8 mouse cellular contexts compared by ENCODE assay signal in genomic region chr3:87174769-87175437, GRCm38 (mm10). TPM values are rescaled to one million over a fixed set of nuclear protein-coding genes. Genes with fewer than 3 reads are reported as not detected.
DNase-seq lines count a peak whose midpoint lies in the region; ATAC-seq lines count a peak whose summit lies in the region.

No protein-coding gene starts in this region.

- 3% methylated on average over 25 of the region's 25 CpGs for WGBS in kidney, embryonic 16.5 days
- 2% methylated on average over 25 of the region's 25 CpGs for WGBS in embryonic facial prominence, embryonic 10.5 days
- WGBS in hindbrain, embryonic 15.5 days: 2% methylated on average over 19 of the region's 25 CpGs
- WGBS in midbrain, embryonic 16.5 days: 2% methylated on average over 23 of the region's 25 CpGs

- peak overlapping the region; percentile 64 for H3K4me3 ChIP-seq in kidney, embryonic 16.5 days (ENCODE audit: low read length)
- peak overlapping the region; percentile 85 for H3K4me3 ChIP-seq in embryonic facial prominence, embryonic 10.5 days
- peak overlapping the region; percentile 55 for H3K4me3 ChIP-seq in hindbrain, embryonic 15.5 days
- peak overlapping the region; percentile 64 for H3K4me3 ChIP-seq in midbrain, embryonic 16.5 days (ENCODE audit: low read depth, low read length)

- no peaks in the 10 kb centered on the region for H3K27me3 ChIP-seq in kidney, embryonic 16.5 days (ENCODE audit: insufficient read depth, low read length)
- H3K27me3 ChIP-seq in embryonic facial prominence, embryonic 10.5 days (replicated peaks; ENCODE audit: low read depth, poor library complexity, severe bottlenecking): no peaks in the 10 kb centered on the region
- no peaks in the 10 kb centered on the region for H3K27me3 ChIP-seq in hindbrain, embryonic 15.5 days
- H3K27me3 ChIP-seq in midbrain, embryonic 16.5 days (ENCODE audit: control insufficient read depth, insufficient read depth, low read depth, low read length): peaks cover 2% of the 10 kb centered on the region; the same call in 1 of the 2 replicates

- no peaks in the 10 kb centered on the region for H3K36me3 ChIP-seq in kidney, embryonic 16.5 days (ENCODE audit: insufficient read depth, low read length)
- H3K36me3 ChIP-seq in embryonic facial prominence, embryonic 10.5 days (replicated peaks): peaks cover 7% of the 10 kb centered on the region; the same call in 1 of the 2 replicates
- no peaks in the 10 kb centered on the region for H3K36me3 ChIP-seq in hindbrain, embryonic 15.5 days
- H3K36me3 ChIP-seq in midbrain, embryonic 16.5 days (ENCODE audit: control insufficient read depth, insufficient read depth, low read length): no peaks in the 10 kb centered on the region

- intact Hi-C loops in left cerebral cortex, postnatal 14 days (cut with DNase I): loop anchor here (1.0 to 5.0 kb wide), 2 partner anchors 85 to 143 kb away; no protein-coding TSS in a partner anchor

- H3K4me1 ChIP-seq in kidney, embryonic 16.5 days (ENCODE audit: insufficient read depth, low read length): peaks cover 28% of the 10 kb centered on the region
- H3K4me1 ChIP-seq in embryonic facial prominence, embryonic 10.5 days: peaks cover 45% of the 10 kb centered on the region
- peaks cover 42% of the 10 kb centered on the region for H3K4me1 ChIP-seq in hindbrain, embryonic 15.5 days (replicated peaks)
- peaks cover 37% of the 10 kb centered on the region for H3K4me1 ChIP-seq in midbrain, embryonic 16.5 days (ENCODE audit: control insufficient read depth, insufficient read depth, low read length)

- H3K4me2 ChIP-seq in kidney, embryonic 16.5 days (replicated peaks; ENCODE audit: low read depth, low read length): peak overlapping the region; percentile 77
- H3K4me2 ChIP-seq in hindbrain, embryonic 15.5 days: peak overlapping the region; percentile 75
- peak overlapping the region; percentile 76 for H3K4me2 ChIP-seq in midbrain, embryonic 16.5 days (ENCODE audit: low read length)

- peak overlapping the region; percentile 87 for H3K27ac ChIP-seq in kidney, embryonic 16.5 days (ENCODE audit: low read length)
- H3K27ac ChIP-seq in embryonic facial prominence, embryonic 10.5 days (replicated peaks): peak overlapping the region; percentile 97
- H3K27ac ChIP-seq in hindbrain, embryonic 15.5 days (replicated peaks): peak overlapping the region; percentile 80
- peak overlapping the region; percentile 84 for H3K27ac ChIP-seq in midbrain, embryonic 16.5 days (ENCODE audit: low read length)

- peak overlapping the region; percentile 87 for H3K9ac ChIP-seq in kidney, embryonic 16.5 days (replicated peaks; ENCODE audit: low read length)
- peak overlapping the region; percentile 45 for H3K9ac ChIP-seq in hindbrain, embryonic 15.5 days
- peak overlapping the region; percentile 75 for H3K9ac ChIP-seq in midbrain, embryonic 16.5 days (ENCODE audit: low read depth, low read length)

- DNase-seq in kidney, adult 8-10 months: no peak
- no peak for DNase-seq in embryonic facial prominence, embryonic 10.5 days (ENCODE audit: low spot score)
- no peak for DNase-seq in frontal cortex, postnatal 10 days (ENCODE audit: low spot score in 2 of 2)
- DNase-seq in testis, postnatal 14 days (ENCODE audit: low spot score): no peak
- DNase-seq in left cerebral cortex, postnatal 14 days (ENCODE audit: low spot score in 2 of 2): no peak

- no peak for ATAC-seq in kidney, embryonic 16.5 days (ENCODE audit: low FRiP score, low TSS enrichment)
- no peak for ATAC-seq in hindbrain, embryonic 15.5 days (ENCODE audit: low FRiP score, low read depth)
- 0 out of 2 replicates have a peak, but pooled peaks have one; percentile 8 for ATAC-seq in midbrain, embryonic 16.5 days

- no peaks in the 10 kb centered on the region for H3K9me3 ChIP-seq in kidney, embryonic 16.5 days (ENCODE audit: low read length)
- H3K9me3 ChIP-seq in embryonic facial prominence, embryonic 10.5 days: no peaks in the 10 kb centered on the region
- H3K9me3 ChIP-seq in hindbrain, embryonic 15.5 days: no peaks in the 10 kb centered on the region
- H3K9me3 ChIP-seq in midbrain, embryonic 16.5 days (replicated peaks; ENCODE audit: control insufficient read depth, low read length, poor library complexity, severe bottlenecking): no peaks in the 10 kb centered on the region

RNA-seq across cellular contexts. Expression of gene Kirrel, which starts 0.4 kb away (rescaled TPM):
- polyA plus RNA-seq in kidney, embryonic 16.5 days (2015; fragmentation: Nextera tagmentation; extraction: Ambion mirVana): 16.4 and 18.6 TPM in 2 replicates
- 17.4 and 18.4 TPM in 2 replicates for polyA plus RNA-seq in embryonic facial prominence, embryonic 10.5 days (2016; fragmentation: Nextera tagmentation; extraction: Ambion mirVana)
- polyA plus RNA-seq in hindbrain, embryonic 15.5 days (2015; fragmentation: Nextera tagmentation; extraction: Ambion mirVana): 6.5 and 7.0 TPM in 2 replicates
- polyA plus RNA-seq in midbrain, embryonic 16.5 days (2015; fragmentation: Nextera tagmentation; extraction: Ambion mirVana): 5.6 and 6.9 TPM in 2 replicates
- 1 to 10 TPM; 4.2 to 5.2 TPM for total RNA-seq in left cerebral cortex, postnatal 14 days (2021)
